ENCODE assay signal across 17 mouse cellular contexts in genomic region chr5:9895297-9895696, GRCm38 (mm10).
"Had no signal": no experiment of that assay in that cellular context is flagged by ENCODE, and none has a peak within 500 bp of the region (broad histone marks: within the 10 kb centered on the region; RNA-seq: fewer than 3 reads in every experiment).

No protein-coding gene starts in this region.

- H3K4me2 ChIP-seq: liver, embryonic 13.5 days; midbrain, embryonic 12.5 days; neural tube, embryonic 12.5 days; neural tube, embryonic 15.5 days had no signal

- H3K4me1 ChIP-seq: liver, embryonic 13.5 days; neural tube, embryonic 12.5 days; neural tube, embryonic 15.5 days had no signal

- H3K4me3 ChIP-seq: layer of hippocampus, adult 2 months; liver, embryonic 13.5 days; midbrain, embryonic 12.5 days; neural tube, embryonic 12.5 days; neural tube, embryonic 15.5 days had no signal

- H3K9me3 ChIP-seq: liver, embryonic 13.5 days; midbrain, embryonic 12.5 days; neural tube, embryonic 12.5 days; neural tube, embryonic 15.5 days had no signal

- H3K27me3 ChIP-seq: liver, embryonic 13.5 days; midbrain, embryonic 12.5 days; neural tube, embryonic 12.5 days; neural tube, embryonic 15.5 days had no signal

- DNase-seq: kidney, postnatal 25 days; layer of hippocampus, adult 9-11 months; liver, embryonic 13.5 days; lung, adult 2 months; lung, postnatal 14 days; lung, postnatal 4 days; right cerebral cortex, adult 18-20 months; right cerebral cortex, postnatal 14 days; right cerebral cortex, postnatal 4 days; thymus, adult 2 months; thymus, postnatal 25 days had no signal

- H3K27ac ChIP-seq: kidney, postnatal 0 days; layer of hippocampus, adult 2 months; liver, embryonic 13.5 days; midbrain, embryonic 12.5 days; neural tube, embryonic 12.5 days; neural tube, embryonic 15.5 days; stomach, postnatal 0 days had no signal

- H3K9ac ChIP-seq: liver, embryonic 13.5 days; midbrain, embryonic 12.5 days; neural tube, embryonic 12.5 days; neural tube, embryonic 15.5 days had no signal

- H3K36me3 ChIP-seq: liver, embryonic 13.5 days; midbrain, embryonic 12.5 days; neural tube, embryonic 12.5 days; neural tube, embryonic 15.5 days had no signal
